Mouse (Mus musculus) MEL (cell line): Measurements from ENCODE around the gene Ifi206. TPM values are rescaled to one million over a fixed set of nuclear protein-coding genes. Genes with fewer than 3 reads are reported as not detected.

Experiments used
- DNase-seq: peaks from one replicate; pipeline ENCODE4 v3.0.0; 2011; ENCODE audit warnings: low read depth, low spot score
- H3K27ac ChIP-seq: 2 replicates; pipeline ENCODE4 v1.5.1; 2012; ENCODE audit warnings: low read depth, mild to moderate bottlenecking, control low read depth, low read length, moderate library complexity; ENCODE audit not compliant: control insufficient read depth
- H3K27me3 ChIP-seq, 2 experiments: fragments of 150-350 bp in 1 of 2; sonication (generic) in 1 of 2; 2 replicates each; pipeline ENCODE4 v1.6.1; 2012; ENCODE audit warnings: low read length in 2 of 2, mild to moderate bottlenecking in 2 of 2, improper control_type of control experiment in 1 of 2, moderate library complexity in 1 of 2; ENCODE audit not compliant: insufficient read depth in 2 of 2, control insufficient read depth in 1 of 2
- H3K36me3 ChIP-seq, 2 experiments: 2 replicates each; pipeline ENCODE4 v1.6.1; 2012 to 2014; ENCODE audit warnings: low read length in 2 of 2, improper control_type of control experiment in 1 of 2, inconsistent platforms in 1 of 2, mild to moderate bottlenecking in 1 of 2; ENCODE audit not compliant: insufficient read depth in 2 of 2, control insufficient read depth in 1 of 2
- H3K4me1 ChIP-seq, 2 experiments: fragments of 150-350 bp in 1 of 2; sonication (generic) in 1 of 2; 2 replicates each; pipeline ENCODE4 v1.6.1; 2012; ENCODE audit warnings: low read length in 2 of 2, improper control_type of control experiment in 1 of 2, mild to moderate bottlenecking in 1 of 2; ENCODE audit not compliant: insufficient read depth in 2 of 2, control insufficient read depth in 1 of 2
- H3K4me3 ChIP-seq, 2 experiments: fragments of 150-350 bp in 1 of 2; sonication (generic) in 1 of 2; 2 replicates each; pipeline ENCODE4 v1.5.1; 2012; ENCODE audit warnings: low read depth in 2 of 2, low read length in 2 of 2, mild to moderate bottlenecking in 2 of 2, moderate library complexity in 2 of 2, control low read depth in 1 of 2, improper control_type of control experiment in 1 of 2; ENCODE audit not compliant: control insufficient read depth in 1 of 2, insufficient read depth in 1 of 2
- H3K79me2 ChIP-seq: 2 replicates; pipeline ENCODE4 v1.6.1; 2012; ENCODE audit warnings: mild to moderate bottlenecking, low read length, moderate library complexity; ENCODE audit not compliant: control insufficient read depth, poor library complexity, insufficient read depth
- H3K9ac ChIP-seq: 2 replicates; pipeline ENCODE4 v1.6.1; 2012; ENCODE audit warnings: low read depth, mild to moderate bottlenecking, control low read depth, low read length, moderate library complexity; ENCODE audit not compliant: control insufficient read depth, poor library complexity, severe bottlenecking
- H3K9me3 ChIP-seq: fragments of 150-350 bp; sonication (generic); replicated peaks from 2 replicates; pipeline ENCODE4 v1.6.1; 2012; ENCODE audit warnings: mild to moderate bottlenecking, low read length, improper control_type of control experiment, moderate library complexity; ENCODE audit not compliant: insufficient read depth
- BHLHE40 ChIP-seq: IDR thresholded peaks from 2 replicates; pipeline ENCODE4 v1.6.1; 2012; ENCODE audit warnings: low read depth, mild to moderate bottlenecking, inconsistent platforms, low read length, improper control_type of control experiment, borderline replicate concordance
- CHD1 ChIP-seq: IDR thresholded peaks from 2 replicates; pipeline ENCODE4 v1.6.1; 2012; ENCODE audit warnings: low read depth, mild to moderate bottlenecking, inconsistent platforms, low read length, improper control_type of control experiment
- CHD2 ChIP-seq: IDR thresholded peaks from 2 replicates; pipeline ENCODE4 v1.6.1; 2011; ENCODE audit warnings: low read length, improper control_type of control experiment
- CTCF ChIP-seq, 3 experiments: IDR thresholded peaks in 2 of 3; conservative IDR thresholded peaks in 1 of 3; 2 replicates each; pipeline ENCODE4 v1.5.1; 2011 to 2012; ENCODE audit warnings: low read length in 3 of 3, low read depth in 2 of 3, mild to moderate bottlenecking in 2 of 3, improper control_type of control experiment in 1 of 3, inconsistent platforms in 1 of 3, mixed read lengths in 1 of 3, moderate library complexity in 1 of 3; ENCODE audit not compliant: control insufficient read depth in 1 of 3, insufficient read depth in 1 of 3, poor library complexity in 1 of 3, severe bottlenecking in 1 of 3
- EP300 ChIP-seq, 2 experiments: IDR thresholded peaks; 2 replicates each; pipeline ENCODE4 v1.6.1; 2011; ENCODE audit warnings: improper control_type of control experiment in 2 of 2, low read length in 2 of 2, low read depth in 1 of 2, mild to moderate bottlenecking in 1 of 2
- GABPA ChIP-seq: IDR thresholded peaks from 2 replicates; pipeline ENCODE4 v1.6.1; 2012; ENCODE audit warnings: low read depth, mild to moderate bottlenecking, inconsistent platforms, low read length, improper control_type of control experiment, moderate library complexity
- GATA1 ChIP-seq: IDR thresholded peaks from 2 replicates; pipeline ENCODE4 v1.6.1; 2011; ENCODE audit warnings: low read depth, low read length, improper control_type of control experiment
- HCFC1 ChIP-seq: IDR thresholded peaks from 2 replicates; pipeline ENCODE4 v1.6.1; 2012; ENCODE audit warnings: low read depth, mild to moderate bottlenecking, inconsistent platforms, low read length, improper control_type of control experiment, moderate library complexity
- JUND ChIP-seq: IDR thresholded peaks from 2 replicates; pipeline ENCODE4 v1.6.1; 2011; ENCODE audit warnings: low read depth, mild to moderate bottlenecking, improper control_type of control experiment, low read length
- KAT2A ChIP-seq: conservative IDR thresholded peaks from 2 replicates; pipeline ENCODE4 v1.6.1; 2012; ENCODE audit warnings: low read depth, low read length, improper control_type of control experiment, inconsistent platforms
- MAFK ChIP-seq: IDR thresholded peaks from 2 replicates; pipeline ENCODE4 v1.6.1; 2011; ENCODE audit warnings: low read depth, mild to moderate bottlenecking, low read length, improper control_type of control experiment, borderline replicate concordance
- MEF2A ChIP-seq: IDR thresholded peaks from 2 replicates; pipeline ENCODE4 v1.6.1; 2014; ENCODE audit warnings: low read depth, mild to moderate bottlenecking, inconsistent platforms, low read length, improper control_type of control experiment; ENCODE audit not compliant: poor library complexity, insufficient replicate concordance, severe bottlenecking; ENCODE audit errors: extremely low read depth
- MXI1 ChIP-seq: IDR thresholded peaks from 2 replicates; pipeline ENCODE4 v1.6.1; 2011; ENCODE audit warnings: mild to moderate bottlenecking, low read depth, low read length, improper control_type of control experiment
- MYB ChIP-seq: IDR thresholded peaks from 2 replicates; pipeline ENCODE4 v1.6.1; 2011; ENCODE audit warnings: mild to moderate bottlenecking, low read depth, low read length, improper control_type of control experiment
- MYC ChIP-seq: IDR thresholded peaks from 2 replicates; pipeline ENCODE4 v1.6.1; 2011; ENCODE audit warnings: low read depth, mild to moderate bottlenecking, low read length, improper control_type of control experiment, moderate library complexity
- POLR2A ChIP-seq, 2 experiments: IDR thresholded peaks; 2 replicates each; pipeline ENCODE4 v1.6.1; 2011 to 2012; ENCODE audit warnings: low read length in 2 of 2, mild to moderate bottlenecking in 2 of 2, control low read depth in 1 of 2, improper control_type of control experiment in 1 of 2, low read depth in 1 of 2, moderate library complexity in 1 of 2; ENCODE audit not compliant: control insufficient read depth in 1 of 2, insufficient read depth in 1 of 2, poor library complexity in 1 of 2
- POLR2AphosphoS5 ChIP-seq: IDR thresholded peaks from 2 replicates; pipeline ENCODE4 v1.6.1; 2012; ENCODE audit warnings: low read depth, borderline replicate concordance, mild to moderate bottlenecking, inconsistent platforms, low read length, moderate library complexity, mixed read lengths
- RAD21 ChIP-seq: IDR thresholded peaks from 2 replicates; pipeline ENCODE4 v1.6.1; 2011; ENCODE audit warnings: mild to moderate bottlenecking, low read depth, low read length, improper control_type of control experiment
- SIN3A ChIP-seq: IDR thresholded peaks from 2 replicates; pipeline ENCODE4 v1.6.1; 2012; ENCODE audit warnings: low read length, improper control_type of control experiment, inconsistent platforms
- TBP ChIP-seq: IDR thresholded peaks from 2 replicates; pipeline ENCODE4 v1.8.0; 2011; ENCODE audit warnings: low read depth, low read length, improper control_type of control experiment
- TCF12 ChIP-seq: IDR thresholded peaks from 2 replicates; pipeline ENCODE4 v1.6.1; 2014; ENCODE audit warnings: low read depth, mild to moderate bottlenecking, inconsistent platforms, low read length, improper control_type of control experiment, moderate library complexity
- UBTF ChIP-seq: IDR thresholded peaks from 2 replicates; pipeline ENCODE4 v1.6.1; 2012; ENCODE audit warnings: low read depth, mild to moderate bottlenecking, inconsistent platforms, low read length, improper control_type of control experiment, moderate library complexity, borderline replicate concordance; ENCODE audit not compliant: insufficient read depth
- USF1 ChIP-seq: IDR thresholded peaks from 2 replicates; pipeline ENCODE4 v1.6.1; 2014; ENCODE audit warnings: low read depth, mild to moderate bottlenecking, inconsistent platforms, low read length, improper control_type of control experiment, moderate library complexity
- ZC3H11A ChIP-seq: IDR thresholded peaks from 2 replicates; pipeline ENCODE4 v1.6.1; 2012; ENCODE audit warnings: low read depth, mild to moderate bottlenecking, inconsistent platforms, low read length, improper control_type of control experiment
- ZMIZ1 ChIP-seq: IDR thresholded peaks from 2 replicates; pipeline ENCODE4 v1.6.1; 2012; ENCODE audit warnings: low read depth, mild to moderate bottlenecking, inconsistent platforms, low read length, improper control_type of control experiment, moderate library complexity
- ZNF384 ChIP-seq: IDR thresholded peaks from 2 replicates; pipeline ENCODE4 v1.6.1; 2012; ENCODE audit warnings: low read depth, mild to moderate bottlenecking, inconsistent platforms, low read length, improper control_type of control experiment
- polyA plus RNA-seq, 2 experiments: library from polyadenylated mRNA; stranded (reverse) in 1 of 2; unstranded in 1 of 2; fragments of >175 nt in 1 of 2; fragments of >200 nt in 1 of 2; gene quantifications; 2 replicates each; pipeline versions ENCODE4 v1.2.1 to v1.2.4; 2012; ENCODE audit warnings: low replicate concordance in 2 of 2, low read depth in 1 of 2; ENCODE audit not compliant: insufficient read length in 2 of 2, insufficient read depth in 1 of 2, missing spikeins in 1 of 2
- total RNA-seq: library from RNA; depleted of rRNA; stranded (reverse); fragments of 300-350 nt; gene quantifications from 2 replicates; pipeline ENCODE4 v1.2.3, GENCODE M21; 2012

Gene Ifi206
- total and polyA plus RNA-seq, 3 experiments: not detected

GRCm38 (mm10) chr1:173451665-173452064 is 39.2 kb downstream of the Ifi206 start:
- no peaks in the 10 kb centered on the region for H3K36me3 ChIP-seq
- H3K27ac ChIP-seq: no peak overlapping the region
- H3K9me3 ChIP-seq: no peaks in the 10 kb centered on the region
- DNase-seq: no peak
- H3K4me1 ChIP-seq: no peaks in the 10 kb centered on the region
- no peak overlapping the region for H3K4me3 ChIP-seq
- H3K79me2 ChIP-seq: no peaks in the 10 kb centered on the region
- H3K27me3 ChIP-seq: no peaks in the 10 kb centered on the region
- TF ChIP-seq UBTF: no peak
- H3K9ac ChIP-seq: no peak overlapping the region

- Histone ChIP-seq H3K79me2 (no peaks in the 10 kb centered on the region), H3K4me1 (no peaks in the 10 kb centered on the region), H3K27me3 (no peaks in the 10 kb centered on the region), H3K9ac (no peak overlapping the region), H3K9me3 (no peaks in the 10 kb centered on the region), H3K27ac (no peak overlapping the region), H3K4me3 (no peak overlapping the region), H3K36me3 (no peaks in the 10 kb centered on the region)
- TF ChIP-seq ZNF384: no peak
- TF ChIP-seq HCFC1: no peak
- no peak for TF ChIP-seq MYB
- no peak for TF ChIP-seq MXI1
- TF ChIP-seq MAFK: no peak
- TF ChIP-seq TBP: no peak
- no peak for TF ChIP-seq USF1
- no peak for TF ChIP-seq GATA1
- no peak for TF ChIP-seq CTCF (IDR thresholded peaks at IDR 0.05 in 2 of 3, conservative IDR thresholded peaks at IDR 0.05 in 1 of 3; ENCODE audit: control insufficient read depth in 1 of 3, insufficient read depth in 1 of 3, low read depth in 2 of 3, low read length in 3 of 3, poor library complexity in 1 of 3, severe bottlenecking in 1 of 3)
- no peak for TF ChIP-seq MYC
- TF ChIP-seq EP300 (IDR thresholded peaks at IDR 0.05; ENCODE audit: low read depth in 1 of 2, low read length in 2 of 2): no peak
- no peak for TF ChIP-seq POLR2AphosphoS5
- DNase-seq: no peak
Observed at GRCm38 (mm10) chr1:173450621-173451020, 40.2 kb downstream of the Ifi206 start.

GRCm38 (mm10) chr1:173447067-173447466 is 43.8 kb downstream of the Ifi206 start:
- no peak overlapping the region for H3K4me3 ChIP-seq
- no peaks in the 10 kb centered on the region for H3K79me2 ChIP-seq
- no peak overlapping the region for H3K9ac ChIP-seq
- H3K36me3 ChIP-seq: peaks cover 0 to 1% of the 10 kb centered on the region in 2 experiments; a peak in 1 of 4 replicates
- no peaks in the 10 kb centered on the region for H3K27me3 ChIP-seq
- no peaks in the 10 kb centered on the region for H3K4me1 ChIP-seq
- DNase-seq: no peak
- no peak overlapping the region for H3K27ac ChIP-seq
- H3K9me3 ChIP-seq: no peaks in the 10 kb centered on the region
- TF ChIP-seq MYC (no peak), BHLHE40 (no peak), KAT2A (no peak), CHD2 (no peak), JUND (no peak), UBTF (no peak), ZMIZ1 (no peak), HCFC1 (no peak), TBP (no peak), ZC3H11A (no peak), RAD21 (no peak), TCF12 (no peak), CTCF (IDR thresholded peaks at IDR 0.05 in 2 of 3, conservative IDR thresholded peaks at IDR 0.05 in 1 of 3; ENCODE audit: control insufficient read depth in 1 of 3, insufficient read depth in 1 of 3, low read depth in 2 of 3, low read length in 3 of 3, poor library complexity in 1 of 3, severe bottlenecking in 1 of 3) (no peak), MAFK (no peak), SIN3A (no peak), CHD1 (no peak), POLR2A (IDR thresholded peaks at IDR 0.05; ENCODE audit: control insufficient read depth in 1 of 2, insufficient read depth in 1 of 2, low read depth in 1 of 2, low read length in 2 of 2, poor library complexity in 1 of 2) (no peak), GABPA (no peak), MEF2A (no peak)
